Mouse (Mus musculus) intestine, embryonic 15.5 days (tissue): ENCODE measurements around the gene Inka2. TPM values are rescaled to one million over a fixed set of nuclear protein-coding genes. Genes with fewer than 3 reads are reported as not detected.

ENCODE experiments used
- ATAC-seq: fragments of 200-750 bp; cut with Nextera tagmentation; 2 replicates; pipeline ENCODE4 v1.8.0; 2017; ENCODE audit warnings: moderate TSS enrichment, moderate library complexity
- H3K27ac ChIP-seq: fragments of 300-500 bp; sonication (generic); 2 replicates; pipeline ENCODE4 v1.5.1; 2015; ENCODE audit warnings: mild to moderate bottlenecking, inconsistent platforms
- H3K27me3 ChIP-seq: fragments of 300-500 bp; sonication (generic); replicated peaks from 2 replicates; pipeline ENCODE4 v1.6.1; 2015; ENCODE audit warnings: inconsistent platforms
- H3K36me3 ChIP-seq: fragments of 300-500 bp; sonication (generic); 2 replicates; pipeline ENCODE4 v1.6.1; 2015; ENCODE audit warnings: inconsistent platforms
- H3K4me1 ChIP-seq: fragments of 300-500 bp; sonication (generic); replicated peaks from 2 replicates; pipeline ENCODE4 v1.6.1; 2015; ENCODE audit warnings: inconsistent platforms
- H3K4me2 ChIP-seq: fragments of 300-500 bp; sonication (generic); replicated peaks from 2 replicates; pipeline ENCODE4 v1.6.1; 2015; ENCODE audit warnings: mild to moderate bottlenecking, inconsistent platforms
- H3K4me3 ChIP-seq: fragments of 300-500 bp; sonication (generic); replicated peaks from 2 replicates; pipeline ENCODE4 v1.5.1; 2015; ENCODE audit warnings: inconsistent platforms
- H3K9ac ChIP-seq: fragments of 300-500 bp; sonication (generic); 2 replicates; pipeline ENCODE4 v1.6.1; 2015; ENCODE audit warnings: inconsistent platforms
- H3K9me3 ChIP-seq: fragments of 300-500 bp; sonication (generic); 2 replicates; pipeline ENCODE4 v1.6.1; 2016; ENCODE audit warnings: inconsistent platforms
- WGBS: fragments of 180-500 bp; shearing (Covaris S2); methylation state at CpG from one replicate; pipeline ENCODE4 v1.1.7; 2015; 5-methylcytosine and 5-hydroxymethylcytosine counted together
- polyA plus RNA-seq: library from polyadenylated mRNA; unstranded; fragments of >200 nt; fragmentation: Nextera tagmentation; extraction: Ambion mirVana; gene quantifications from 2 replicates; pipeline ENCODE4 v1.2.1, GENCODE M21; 2015

Inka2 gene
- polyA plus RNA-seq, 1 experiment from 2014 or later: 1.7 TPM

DNA sequence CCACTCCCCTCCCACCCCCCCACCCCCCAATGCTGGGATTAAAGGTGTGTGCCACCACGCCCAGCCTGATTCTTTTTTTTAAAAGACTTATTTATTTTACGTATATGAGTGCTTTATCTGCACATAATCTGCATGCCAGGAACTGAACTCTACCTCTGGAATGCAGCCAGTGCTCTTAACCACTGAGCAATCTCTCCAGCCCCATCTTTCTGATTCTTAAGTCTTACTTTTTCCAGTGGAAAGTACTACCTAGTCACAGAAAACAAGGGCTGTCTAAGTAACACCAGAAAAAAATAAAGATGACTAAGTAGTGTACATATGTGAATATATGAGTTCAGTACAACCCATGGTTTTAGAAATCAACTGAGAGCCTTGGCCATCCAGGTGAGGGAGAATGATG, 42.1 kb downstream of the Inka2 start:
- Histone ChIP-seq H3K9ac (no peak overlapping the region), H3K4me1 (no peaks in the 10 kb centered on the region), H3K27me3 (no peaks in the 10 kb centered on the region), H3K27ac (no peak overlapping the region), H3K36me3 (no peaks in the 10 kb centered on the region), H3K9me3 (no peaks in the 10 kb centered on the region), H3K4me3 (no peak overlapping the region), H3K4me2 (no peak overlapping the region)
- no peak for ATAC-seq
- 83% methylated on average over 2 of the region's 2 CpGs for WGBS

DNA sequence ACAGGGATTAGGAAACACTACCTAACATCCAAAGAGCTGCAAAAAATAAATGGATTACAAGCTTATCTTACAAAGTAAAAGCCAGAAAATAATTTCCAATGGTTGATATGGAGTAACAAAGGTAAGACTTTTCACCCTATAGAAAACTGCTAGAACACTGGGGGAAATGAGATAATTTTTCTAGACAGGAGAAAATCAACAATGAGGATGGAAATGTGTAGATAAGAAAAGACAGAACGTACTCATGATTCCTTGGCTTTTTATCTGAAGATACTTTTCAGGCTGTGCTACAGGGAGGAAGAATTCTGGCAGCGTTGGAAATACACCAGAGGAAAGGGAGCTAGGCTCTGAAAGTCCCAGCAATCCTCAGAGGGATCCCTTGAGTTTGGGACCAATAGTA, 46.4 kb downstream of the Inka2 start:
- Histone ChIP-seq H3K4me2 (no peak overlapping the region), H3K4me3 (no peak overlapping the region), H3K4me1 (no peaks in the 10 kb centered on the region), H3K9ac (no peak overlapping the region), H3K27ac (no peak overlapping the region), H3K27me3 (no peaks in the 10 kb centered on the region), H3K9me3 (no peaks in the 10 kb centered on the region), H3K36me3 (no peaks in the 10 kb centered on the region)
- ATAC-seq: no peak
- WGBS: 80% methylated on average over 2 of the region's 2 CpGs

DNA sequence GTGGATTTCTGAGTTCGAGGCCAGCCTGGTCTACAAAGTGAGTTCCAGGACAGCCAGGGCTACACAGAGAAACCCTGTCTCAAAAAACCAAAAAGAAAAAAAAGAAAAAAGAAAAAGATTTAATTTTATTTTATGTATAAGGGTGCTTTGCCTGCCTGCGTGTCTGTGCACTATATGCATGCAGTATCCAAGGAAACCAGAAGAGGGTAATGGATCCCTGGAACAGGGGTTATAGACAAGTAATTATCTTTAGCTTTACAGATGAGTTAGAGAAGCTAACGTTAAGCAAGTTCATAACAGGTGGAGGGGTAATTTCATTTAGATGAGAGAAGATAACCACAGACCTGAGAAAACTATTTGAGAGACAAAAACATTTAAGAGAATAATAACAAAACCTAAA, 49.8 kb downstream of the Inka2 start:
- H3K4me3 ChIP-seq: no peak overlapping the region
- H3K9me3 ChIP-seq: no peaks in the 10 kb centered on the region
- no peak overlapping the region for H3K4me2 ChIP-seq
- no peak for ATAC-seq
- no peaks in the 10 kb centered on the region for H3K27me3 ChIP-seq
- H3K27ac ChIP-seq: no peak overlapping the region
- no peak overlapping the region for H3K9ac ChIP-seq
- no peaks in the 10 kb centered on the region for H3K4me1 ChIP-seq
- WGBS: 78% methylated on average over 3 of the region's 3 CpGs
- no peaks in the 10 kb centered on the region for H3K36me3 ChIP-seq

DNA sequence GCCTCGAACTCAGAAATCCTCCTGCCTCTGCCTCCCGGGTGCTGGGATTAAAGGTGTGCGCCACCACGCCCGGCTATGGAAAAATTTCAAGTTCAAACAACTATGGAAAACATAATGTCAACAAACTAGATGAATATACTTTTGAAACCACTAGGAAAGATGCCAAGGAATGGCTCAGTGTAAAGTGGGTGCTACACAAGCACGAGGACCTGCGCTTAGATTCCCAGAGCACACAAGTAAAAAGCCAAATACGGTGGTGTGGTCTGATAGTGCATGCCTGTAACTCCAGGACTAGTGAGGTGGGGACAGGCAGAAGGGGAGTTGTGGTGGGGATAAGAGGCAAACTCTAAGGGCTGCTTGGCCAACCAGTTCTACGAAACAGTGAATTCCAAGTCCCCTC, 50.7 kb downstream of the Inka2 start:
- no peak overlapping the region for H3K9ac ChIP-seq
- no peaks in the 10 kb centered on the region for H3K4me1 ChIP-seq
- H3K27ac ChIP-seq: no peak overlapping the region
- no peaks in the 10 kb centered on the region for H3K36me3 ChIP-seq
- no peak for ATAC-seq
- H3K9me3 ChIP-seq: no peaks in the 10 kb centered on the region
- H3K27me3 ChIP-seq: no peaks in the 10 kb centered on the region
- H3K4me2 ChIP-seq: no peak overlapping the region
- 89% methylated on average over 9 of the region's 9 CpGs for WGBS
- no peak overlapping the region for H3K4me3 ChIP-seq

DNA sequence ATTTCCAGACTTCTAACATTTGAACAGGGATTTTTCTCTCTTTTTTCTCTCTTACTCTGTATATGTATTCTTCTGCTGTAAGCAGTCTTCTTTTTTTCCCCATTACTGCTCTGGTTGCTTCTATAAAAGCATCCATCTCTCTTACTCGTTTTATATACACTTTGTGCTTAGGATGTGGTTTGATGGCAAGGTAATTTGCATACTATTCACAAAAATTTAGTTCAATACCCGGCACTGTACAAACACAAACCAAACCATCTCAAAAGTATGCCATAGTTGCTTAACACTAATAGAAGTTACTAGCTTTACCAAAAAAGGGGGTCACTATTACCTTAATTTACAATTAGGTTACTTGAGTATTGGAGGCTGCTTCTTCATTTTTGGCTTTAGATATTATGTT, 52.1 kb downstream of the Inka2 start:
- no peaks in the 10 kb centered on the region for H3K27me3 ChIP-seq
- ATAC-seq: no peak
- no peak overlapping the region for H3K27ac ChIP-seq
- no peak overlapping the region for H3K4me2 ChIP-seq
- H3K9me3 ChIP-seq: no peaks in the 10 kb centered on the region
- H3K9ac ChIP-seq: no peak overlapping the region
- WGBS: 71% methylated on average over 2 of the region's 2 CpGs
- H3K36me3 ChIP-seq: no peaks in the 10 kb centered on the region
- H3K4me1 ChIP-seq: no peaks in the 10 kb centered on the region
- H3K4me3 ChIP-seq: no peak overlapping the region

DNA sequence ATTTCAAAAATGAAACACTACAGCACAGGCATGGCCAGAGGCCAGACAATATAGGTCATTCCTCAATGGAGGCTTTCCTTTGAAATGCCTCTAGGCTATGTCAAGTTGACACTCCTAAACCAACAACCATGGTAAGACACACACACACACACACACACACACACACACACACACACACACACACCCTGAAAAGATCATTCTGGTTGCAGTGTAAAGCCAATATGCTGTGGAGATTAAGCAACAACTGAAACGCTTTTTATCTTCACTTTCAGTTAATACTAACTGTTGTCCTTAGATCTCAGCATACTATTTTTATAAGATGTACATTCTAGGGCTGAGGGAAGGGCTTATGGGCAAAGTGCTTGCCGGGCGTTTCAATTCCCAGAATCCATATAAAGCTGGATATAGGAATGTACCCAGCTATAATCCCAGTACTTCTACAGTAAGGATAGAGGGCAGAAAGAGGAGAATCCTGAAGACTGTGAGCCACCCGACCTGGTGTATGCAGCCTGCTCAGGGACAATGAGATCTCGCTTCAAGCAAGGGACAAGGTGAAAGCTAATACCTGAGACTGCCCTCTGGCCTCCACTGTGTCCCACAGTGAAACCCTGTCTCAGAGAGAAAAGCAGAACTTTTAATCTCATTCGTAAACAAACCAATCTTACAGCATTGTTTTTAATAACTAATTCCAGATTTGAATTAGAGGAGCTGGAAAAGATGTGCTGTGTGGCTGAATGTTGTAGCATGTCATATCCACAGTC, 53.1 kb downstream of the Inka2 start:
- no peaks in the 10 kb centered on the region for H3K9me3 ChIP-seq
- no peak overlapping the region for H3K4me2 ChIP-seq
- WGBS: 81% methylated on average over 6 of the region's 6 CpGs
- no peaks in the 10 kb centered on the region for H3K36me3 ChIP-seq
- no peaks in the 10 kb centered on the region for H3K4me1 ChIP-seq
- no peak overlapping the region for H3K4me3 ChIP-seq
- H3K9ac ChIP-seq: no peak overlapping the region
- H3K27me3 ChIP-seq: no peaks in the 10 kb centered on the region
- no peak overlapping the region for H3K27ac ChIP-seq
- ATAC-seq: no peak; the same call in 1 of the 2 replicates

DNA sequence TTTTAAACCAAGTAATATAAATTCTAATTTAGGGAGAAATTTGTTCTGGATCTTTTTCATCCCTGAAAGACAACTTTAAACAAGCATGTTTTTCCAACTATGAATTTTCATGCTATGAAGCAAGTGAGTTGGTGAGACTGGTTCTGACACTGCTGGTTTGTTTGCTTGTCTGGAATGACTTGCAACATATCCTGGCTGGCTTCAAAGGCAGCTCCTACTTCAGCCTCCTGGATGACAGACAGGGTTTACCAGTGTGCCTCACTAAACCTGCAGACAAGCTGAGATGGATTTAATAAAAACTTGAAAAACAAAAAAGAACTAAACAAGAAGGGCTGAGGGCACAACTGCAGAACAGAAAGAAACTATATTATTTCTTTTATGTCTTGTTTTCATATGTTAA, 53.7 kb downstream of the Inka2 start:
- no peak overlapping the region for H3K27ac ChIP-seq
- no peak overlapping the region for H3K4me3 ChIP-seq
- H3K4me2 ChIP-seq: no peak overlapping the region
- no peaks in the 10 kb centered on the region for H3K4me1 ChIP-seq
- no peaks in the 10 kb centered on the region for H3K9me3 ChIP-seq
- H3K27me3 ChIP-seq: no peaks in the 10 kb centered on the region
- ATAC-seq: no peak
- H3K9ac ChIP-seq: no peak overlapping the region
- H3K36me3 ChIP-seq: no peaks in the 10 kb centered on the region

DNA sequence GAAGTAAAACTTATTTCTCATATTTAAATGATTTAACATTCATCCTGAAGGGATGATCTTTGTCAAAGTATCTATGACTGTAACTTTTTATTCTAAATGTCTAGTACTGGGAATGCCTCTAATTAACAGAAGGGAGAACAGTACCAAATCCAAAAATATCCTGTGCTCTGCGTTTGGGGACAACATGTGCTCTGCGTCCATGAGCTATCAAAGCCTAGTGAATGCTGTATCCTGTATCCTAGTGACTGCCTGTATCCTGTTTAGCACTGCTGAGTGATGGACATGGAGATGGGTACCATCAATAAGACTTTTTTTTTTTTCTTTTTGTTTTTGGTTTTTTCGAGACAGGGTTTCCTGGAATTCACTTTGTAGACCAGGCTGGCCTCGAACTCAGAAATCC, 54.3 kb downstream of the Inka2 start:
- H3K4me3 ChIP-seq: no peak overlapping the region
- no peak overlapping the region for H3K4me2 ChIP-seq
- no peaks in the 10 kb centered on the region for H3K4me1 ChIP-seq
- no peak overlapping the region for H3K27ac ChIP-seq
- WGBS: 83% methylated on average over 4 of the region's 4 CpGs
- no peaks in the 10 kb centered on the region for H3K36me3 ChIP-seq
- no peak for ATAC-seq
- no peak overlapping the region for H3K9ac ChIP-seq
- H3K9me3 ChIP-seq: no peaks in the 10 kb centered on the region
- H3K27me3 ChIP-seq: no peaks in the 10 kb centered on the region

DNA sequence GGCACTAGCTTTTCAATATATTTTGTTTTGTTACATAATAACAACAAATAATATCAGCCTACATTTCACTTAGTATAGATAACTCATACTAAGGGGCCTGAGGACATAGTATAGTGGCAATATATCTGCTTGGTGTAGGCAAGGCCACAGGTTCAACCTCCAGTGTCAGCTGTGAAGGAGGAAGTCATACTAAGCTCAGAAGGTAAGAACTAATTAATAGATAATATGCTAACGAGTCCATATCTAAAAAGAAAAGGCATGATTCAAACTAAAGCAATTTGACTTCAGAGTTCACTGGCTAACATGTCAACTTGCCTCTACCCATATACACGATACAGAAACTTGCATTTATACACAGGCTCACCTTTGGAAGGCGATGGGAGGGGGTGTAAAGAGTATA, 55.7 kb downstream of the Inka2 start:
- no peak for ATAC-seq
- Histone ChIP-seq H3K4me3 (no peak overlapping the region), H3K4me1 (no peaks in the 10 kb centered on the region), H3K9me3 (no peaks in the 10 kb centered on the region), H3K27me3 (no peaks in the 10 kb centered on the region), H3K9ac (no peak overlapping the region), H3K36me3 (no peaks in the 10 kb centered on the region), H3K27ac (no peak overlapping the region), H3K4me2 (no peak overlapping the region)
- 93% methylated on average over 3 of the region's 3 CpGs for WGBS

DNA sequence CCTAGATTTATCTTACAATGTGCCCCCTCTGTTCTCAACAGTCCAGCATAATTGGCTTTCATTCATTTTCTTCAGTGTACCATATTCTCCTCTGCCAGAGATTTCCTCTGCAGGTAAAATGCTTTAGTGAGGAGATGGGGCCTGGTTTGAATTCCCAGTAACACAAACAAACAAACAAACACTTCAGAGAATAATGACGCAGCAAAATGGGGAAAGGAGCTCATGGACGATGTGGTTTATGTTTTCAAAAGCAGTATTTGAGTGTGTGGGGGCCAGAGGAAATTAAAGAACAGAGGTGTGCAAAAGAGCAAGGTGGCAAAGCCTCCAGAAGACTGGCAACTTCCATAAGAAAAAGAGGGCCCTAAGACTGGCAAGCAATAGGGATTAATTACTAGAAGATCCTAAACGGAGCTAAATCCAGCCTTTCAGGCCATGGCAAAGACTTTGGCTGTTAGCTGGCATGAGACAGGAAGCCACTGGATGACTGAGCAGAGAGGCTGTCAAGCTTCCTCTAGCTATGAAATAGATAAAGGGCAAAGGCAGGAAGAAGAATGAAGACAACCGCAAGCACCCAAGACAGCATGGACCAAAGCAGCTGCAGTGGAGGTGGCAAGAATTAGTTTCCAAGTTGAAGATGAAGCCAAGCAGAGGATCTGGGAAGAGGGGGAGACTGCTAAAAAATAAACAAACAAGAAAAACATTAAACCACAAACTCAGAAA, 58.9 kb downstream of the Inka2 start:
- H3K4me2 ChIP-seq: no peak overlapping the region
- H3K4me1 ChIP-seq: no peaks in the 10 kb centered on the region
- H3K27me3 ChIP-seq: no peaks in the 10 kb centered on the region
- no peaks in the 10 kb centered on the region for H3K36me3 ChIP-seq
- H3K4me3 ChIP-seq: no peak overlapping the region
- 74% methylated on average over 4 of the region's 4 CpGs for WGBS
- ATAC-seq: no peak
- H3K27ac ChIP-seq: no peak overlapping the region
- H3K9me3 ChIP-seq: no peaks in the 10 kb centered on the region
- H3K9ac ChIP-seq: no peak overlapping the region

DNA sequence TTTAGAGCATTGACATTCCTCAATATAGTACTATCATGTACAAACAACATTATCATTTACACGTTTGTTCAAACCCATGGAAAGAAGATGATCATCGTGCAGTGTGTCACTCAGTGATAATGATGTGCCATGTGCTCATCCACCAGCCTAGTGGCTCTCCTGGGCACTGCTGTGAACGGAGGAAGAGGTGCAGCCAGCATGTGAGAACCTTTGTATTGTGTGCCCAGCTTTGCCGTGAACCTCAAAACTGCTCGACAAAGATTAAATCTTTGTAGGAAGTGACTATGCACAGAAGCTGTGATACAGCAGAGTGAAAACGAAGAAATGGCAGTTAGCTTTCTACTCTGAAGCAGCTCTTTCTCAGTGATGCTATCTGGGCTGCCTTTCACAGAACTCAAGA, 64.1 kb downstream of the Inka2 start:
- Histone ChIP-seq H3K9ac (no peak overlapping the region), H3K4me2 (no peak overlapping the region), H3K36me3 (no peaks in the 10 kb centered on the region), H3K27ac (no peak overlapping the region), H3K4me3 (no peak overlapping the region), H3K4me1 (no peaks in the 10 kb centered on the region), H3K27me3 (no peaks in the 10 kb centered on the region), H3K9me3 (no peaks in the 10 kb centered on the region)
- ATAC-seq: no peak
- 70% methylated on average over 6 of the region's 6 CpGs for WGBS

DNA sequence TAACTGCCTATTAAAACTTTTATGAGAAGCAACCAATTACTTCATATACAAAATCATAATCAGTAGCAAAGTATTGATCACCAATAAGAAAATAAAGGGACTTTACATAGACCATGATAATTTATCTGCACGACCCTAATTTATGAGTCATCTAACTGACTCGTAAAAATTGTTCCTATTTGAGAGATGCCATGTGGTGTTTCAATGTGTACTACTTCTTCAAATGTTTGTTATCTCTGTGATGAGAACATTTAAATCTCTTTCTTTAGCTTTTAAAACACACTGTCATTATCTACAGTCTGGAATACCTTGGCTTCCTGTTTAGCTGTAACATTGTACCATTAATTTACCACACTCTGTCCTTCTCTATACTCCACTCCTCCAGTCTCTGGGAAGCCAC, 65.0 kb downstream of the Inka2 start:
- Histone ChIP-seq H3K4me2 (no peak overlapping the region), H3K9me3 (no peaks in the 10 kb centered on the region), H3K27me3 (no peaks in the 10 kb centered on the region), H3K4me3 (no peak overlapping the region), H3K27ac (no peak overlapping the region), H3K9ac (no peak overlapping the region), H3K36me3 (no peaks in the 10 kb centered on the region), H3K4me1 (no peaks in the 10 kb centered on the region)
- 60% methylated on average over 2 of the region's 2 CpGs for WGBS
- no peak for ATAC-seq
